Mouse (Mus musculus) T-helper 2 cell (primary cell): ENCODE results near the gene Paqr9.

ENCODE experiments used
- in situ Hi-C: fragments of 300-600 bp; cut with MboI, MseI; formaldehyde crosslinking; loops from one replicate; pipeline ENCODE4 v1.15.1; 2025; ENCODE audit warnings: high pct_unique_total_duplicates

Paqr9 gene

DNA sequence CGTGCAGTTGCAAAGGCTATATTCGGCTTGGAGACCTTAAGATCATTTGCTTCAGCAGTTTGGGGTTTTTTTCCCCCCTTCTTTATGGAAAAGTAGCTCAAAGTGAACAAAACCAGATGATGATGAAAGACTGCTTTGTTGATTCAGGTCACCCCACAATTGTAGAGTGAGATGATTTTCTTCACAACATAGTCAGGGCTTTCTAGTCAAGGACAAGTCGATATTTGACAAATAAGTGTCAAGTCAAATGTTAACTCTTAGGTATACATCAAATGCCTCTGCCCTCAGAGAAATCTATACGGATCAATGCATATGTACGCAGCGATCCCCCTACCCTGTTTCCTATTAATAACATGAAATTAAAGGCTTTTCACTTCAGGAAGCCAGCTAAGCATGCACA is 17.0 kb upstream of the Paqr9 start:
- in situ Hi-C loops, result no loop called here

GRCm38 (mm10) chr9:95544598-95544997 is 14.9 kb upstream of the Paqr9 start:
- in situ Hi-C loops, result no loop called here

- in situ Hi-C loops, result no loop called here
These were observed 12.8 kb upstream of the Paqr9 start for GRCm38 (mm10) chr9:95546679-95547078.

GRCm38 (mm10) chr9:95549626-95550411 is 9.6 kb upstream of the Paqr9 start:
- in situ Hi-C loops, result no loop called here

GRCm38 (mm10) chr9:95550856-95551774 is 8.3 kb upstream of the Paqr9 start:
- in situ Hi-C loops, result no loop called here

DNA sequence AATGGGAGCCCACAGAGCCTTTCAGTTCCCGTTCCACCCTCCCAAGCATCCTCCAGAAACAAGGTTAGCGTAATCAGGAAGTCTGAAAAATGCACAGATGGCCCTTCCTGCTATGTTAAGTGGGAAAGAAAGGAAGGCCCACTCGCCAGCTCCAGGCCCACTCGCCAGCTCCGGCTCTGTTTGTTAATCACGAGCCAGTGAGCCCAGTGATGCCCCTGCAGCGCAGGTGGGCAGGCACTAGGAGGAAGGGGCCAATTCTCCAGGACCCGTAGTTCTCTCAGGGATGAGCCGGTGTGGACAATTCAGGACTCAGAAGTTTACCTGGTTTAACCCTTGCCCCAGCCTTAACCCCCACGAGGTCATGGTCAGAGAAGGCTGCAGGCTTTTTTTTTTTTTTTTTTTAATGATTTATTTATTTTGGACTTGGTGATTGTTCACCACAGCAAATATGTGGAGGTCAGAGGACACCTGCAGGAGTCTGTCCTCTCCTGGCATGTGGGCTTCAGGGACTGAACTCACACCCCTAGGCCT is 7.2 kb upstream of the Paqr9 start:
- in situ Hi-C loops, result no loop called here

DNA sequence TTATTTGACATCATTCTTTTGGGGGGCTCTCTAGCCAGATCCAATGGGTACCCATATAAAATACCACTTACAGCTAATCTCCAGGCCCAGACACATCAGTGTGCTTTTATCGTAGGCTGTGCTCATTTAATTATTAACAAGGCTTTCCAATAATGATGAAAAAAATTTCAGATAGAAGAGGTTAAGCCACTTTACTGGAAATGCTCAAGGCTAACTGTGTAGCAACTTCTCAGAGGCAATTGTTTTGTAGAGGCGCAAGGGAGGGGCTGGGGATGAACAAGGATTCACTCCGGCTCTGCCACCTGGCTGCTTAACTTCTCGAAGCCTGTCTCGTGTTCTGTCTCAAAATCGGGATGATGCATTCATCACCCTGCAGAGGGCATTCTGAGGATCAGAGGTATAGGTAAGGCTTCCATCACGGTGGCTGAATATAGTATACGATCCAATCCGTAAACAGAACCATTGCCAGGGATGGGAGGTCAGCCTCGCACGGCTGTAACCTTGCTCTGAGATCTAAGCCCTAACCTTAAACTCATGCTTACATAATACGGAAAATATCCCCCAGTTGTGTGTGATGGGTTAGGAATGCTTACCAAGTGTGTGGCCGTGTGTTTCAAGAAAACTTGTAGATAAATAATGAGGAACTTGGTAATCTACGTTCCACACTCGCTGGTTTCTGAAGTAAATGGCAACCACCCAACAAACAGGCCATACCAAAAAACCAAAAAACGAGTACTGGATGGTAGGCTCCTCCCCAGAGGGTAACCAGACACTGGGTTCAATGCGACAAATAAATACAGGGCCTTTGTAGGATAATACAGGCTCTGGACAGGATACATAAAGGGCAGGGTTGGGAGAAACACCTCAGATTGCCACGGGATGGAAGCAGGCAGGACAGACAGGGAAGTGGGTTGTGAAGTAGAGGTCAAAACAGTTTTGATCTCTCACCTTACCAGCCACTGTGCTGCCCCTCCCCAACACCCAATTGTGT is 4.9 kb upstream of the Paqr9 start:
- in situ Hi-C loops, result no loop called here

GRCm38 (mm10) chr9:95555233-95555740 is 4.2 kb upstream of the Paqr9 start:
- in situ Hi-C loops, result no loop called here

GRCm38 (mm10) chr9:95556067-95556512 is 3.4 kb upstream of the Paqr9 start:
- in situ Hi-C loops, result no loop called here

DNA sequence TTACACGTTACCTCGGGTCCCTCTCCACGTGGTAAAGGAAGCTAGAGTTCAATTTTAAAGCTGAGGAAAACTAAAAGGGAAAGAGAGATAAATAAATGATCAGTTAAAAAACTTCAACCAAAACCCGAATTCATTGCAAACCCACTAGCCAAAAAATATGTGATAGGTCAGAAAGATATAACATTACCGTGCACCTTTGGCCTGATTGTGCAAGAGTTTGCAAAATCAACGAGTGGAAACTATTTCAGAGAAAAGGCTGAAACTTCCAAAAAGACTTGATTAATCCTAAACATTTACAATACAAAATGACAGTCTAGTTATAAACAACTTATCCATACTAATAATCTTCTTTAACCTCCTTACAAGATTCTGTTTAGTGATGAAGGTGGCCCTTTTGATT is 1.7 kb upstream of the Paqr9 start:
- in situ Hi-C loops, result no loop called here

DNA sequence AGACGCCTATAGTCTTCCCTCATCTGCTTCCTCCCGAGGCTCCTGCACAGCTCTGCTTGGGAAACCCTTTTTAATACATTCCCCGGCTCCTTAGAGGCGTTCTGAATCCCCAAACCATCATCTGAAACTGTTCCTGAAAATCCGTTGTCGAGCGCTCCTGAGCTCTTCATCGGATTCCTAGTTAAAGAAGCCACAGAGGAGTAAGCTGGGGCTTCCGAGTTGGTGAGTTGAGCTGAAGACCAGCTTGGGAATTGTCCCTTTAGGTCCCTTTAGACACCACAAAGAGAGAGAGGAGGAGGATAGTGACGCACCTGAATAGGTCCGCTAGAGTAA is 765 bp upstream of the Paqr9 start:
- in situ Hi-C loops, result no loop called here

DNA sequence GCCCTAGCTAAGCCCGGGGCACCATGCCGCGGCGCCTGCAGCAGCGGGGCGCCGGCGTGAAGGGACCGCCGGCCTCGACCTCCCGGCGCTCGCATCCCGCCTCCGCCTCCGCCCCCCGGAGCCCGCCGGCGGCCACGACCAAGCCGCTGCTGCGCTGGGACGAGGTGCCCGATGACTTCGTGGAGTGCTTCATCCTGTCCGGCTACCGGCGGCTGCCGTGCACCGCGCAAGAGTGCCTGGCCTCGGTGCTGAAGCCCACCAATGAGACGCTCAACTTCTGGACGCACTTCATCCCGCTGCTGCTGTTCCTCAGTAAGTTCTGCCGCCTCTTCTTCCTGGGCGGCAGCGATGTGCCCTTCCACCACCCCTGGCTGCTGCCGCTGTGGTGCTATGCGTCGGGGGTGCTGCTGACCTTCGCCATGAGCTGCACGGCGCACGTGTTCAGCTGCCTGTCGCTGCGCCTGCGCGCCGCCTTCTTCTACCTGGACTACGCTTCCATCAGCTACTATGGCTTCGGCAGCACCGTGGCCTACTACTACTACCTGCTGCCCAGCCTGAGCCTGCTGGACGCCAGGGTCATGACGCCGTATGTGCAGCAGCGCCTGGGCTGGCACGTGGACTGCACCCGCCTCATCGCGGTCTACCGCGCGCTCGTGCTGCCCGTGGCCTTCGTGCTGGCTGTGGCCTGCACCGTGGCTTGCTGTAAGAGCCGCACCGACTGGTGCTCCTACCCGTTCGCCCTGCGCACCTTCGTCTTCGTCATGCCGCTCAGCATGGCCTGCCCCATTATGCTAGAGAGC is 679 bp downstream of the Paqr9 start:
- in situ Hi-C loops, result no loop called here

GRCm38 (mm10) chr9:95564047-95564446 is 4.6 kb downstream of the Paqr9 start:
- in situ Hi-C loops, result no loop called here

DNA sequence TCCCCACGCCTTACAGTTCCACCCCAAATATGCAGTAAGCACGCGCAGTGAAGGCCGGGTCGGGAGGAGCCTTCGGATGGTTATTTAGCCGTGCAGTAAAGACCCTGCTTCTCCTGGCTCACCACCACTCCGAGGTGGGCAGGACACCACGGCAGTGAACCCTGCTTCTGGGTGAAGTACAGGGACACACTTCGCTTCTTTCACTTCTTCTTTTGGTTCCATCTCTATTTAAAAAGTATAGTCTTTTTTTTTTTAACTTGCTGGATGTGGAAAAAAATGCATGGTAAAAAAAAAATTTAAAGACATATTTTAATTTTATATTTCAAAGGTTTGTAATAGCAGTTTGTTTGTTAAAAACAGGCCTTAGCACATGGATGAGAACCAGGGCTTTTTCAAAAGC is 6.9 kb downstream of the Paqr9 start:
- in situ Hi-C loops, result no loop called here

- in situ Hi-C loops, result no loop called here
These were observed 7.5 kb downstream of the Paqr9 start for GRCm38 (mm10) chr9:95566931-95567330.

- in situ Hi-C loops, result no loop called here
These were observed 9.8 kb downstream of the Paqr9 start for GRCm38 (mm10) chr9:95569249-95569648.

GRCm38 (mm10) chr9:95569966-95570365 is 10.5 kb downstream of the Paqr9 start:
- in situ Hi-C loops, result no loop called here

DNA sequence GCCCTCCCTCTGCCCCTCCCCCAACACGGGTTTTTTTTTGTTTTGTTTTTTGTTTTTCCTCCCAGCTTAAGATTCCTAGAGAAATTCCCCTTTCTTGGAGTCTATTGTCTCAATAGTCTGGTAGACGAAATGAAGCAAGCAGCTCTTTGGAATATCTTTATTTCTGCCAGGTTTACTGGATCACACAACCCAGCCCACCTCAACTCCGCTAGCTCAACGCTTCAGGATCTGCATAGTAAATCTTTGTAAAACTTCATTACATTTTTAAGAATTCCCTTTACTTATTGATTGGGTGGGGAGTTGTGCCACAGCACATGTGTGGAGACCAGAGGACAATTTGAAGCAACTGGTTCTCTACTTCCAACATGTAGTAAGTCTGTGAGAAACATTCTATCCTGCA is 11.1 kb downstream of the Paqr9 start:
- in situ Hi-C loops, result no loop called here

DNA sequence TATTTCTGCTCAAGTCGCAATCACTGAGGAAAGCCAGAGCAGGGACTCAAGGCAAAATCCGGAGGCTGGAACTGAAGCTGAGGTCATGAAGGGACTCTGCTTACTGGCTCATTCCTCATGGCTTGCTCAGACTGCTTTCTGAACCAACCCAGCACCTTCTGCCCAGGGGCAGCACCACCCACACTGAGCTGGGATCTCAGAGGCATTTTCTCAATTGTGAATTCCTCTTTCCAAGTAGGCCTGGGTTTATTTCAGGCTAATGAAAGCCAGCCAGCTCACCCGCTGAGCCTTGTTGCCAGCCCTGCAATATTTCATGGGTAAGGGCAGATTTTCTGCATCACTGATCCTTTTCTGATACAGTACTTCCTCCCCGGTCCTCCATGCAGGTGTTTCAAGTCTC is 12.0 kb downstream of the Paqr9 start:
- in situ Hi-C loops, result no loop called here

- in situ Hi-C loops, result no loop called here
These were observed 13.1 kb downstream of the Paqr9 start for GRCm38 (mm10) chr9:95572558-95572957.
